19 mouse cellular contexts compared by ENCODE assay signal in the genomic region with DNA sequence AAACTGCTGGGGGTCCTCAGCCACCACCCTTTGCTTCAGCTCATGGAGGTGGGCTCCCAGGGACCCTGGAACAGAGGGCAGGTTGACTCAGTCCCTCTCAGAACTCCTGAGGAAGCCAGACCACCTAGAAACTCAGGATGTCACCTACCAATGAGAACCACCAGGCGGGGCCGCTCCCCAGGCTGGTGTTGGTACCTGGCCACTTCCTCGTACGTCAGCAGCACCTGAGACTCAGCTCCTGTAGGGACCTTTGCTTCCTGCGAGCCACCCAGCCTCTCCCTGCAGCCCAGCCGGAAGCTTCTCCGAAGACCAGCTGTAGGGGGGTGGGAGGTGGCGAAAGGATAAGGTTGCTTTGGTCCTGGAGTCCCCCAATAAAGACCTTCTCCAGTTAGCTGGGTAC. TPM values are rescaled to one million over a fixed set of nuclear protein-coding genes. Genes with fewer than 3 reads are reported as not detected.
"Had no signal": no experiment of that assay in that cellular context is flagged by ENCODE, and none has a peak within 500 bp of the region (broad histone marks: within the 10 kb centered on the region; RNA-seq: fewer than 3 reads in every experiment).

No protein-coding gene starts in this region.

- H3K4me1 ChIP-seq: megakaryocyte, embryonic 14.5 days; midbrain, embryonic 15.5 days had no signal

- ATAC-seq: liver, embryonic 12.5 days; midbrain, embryonic 15.5 days had no signal

- H3K4me2 ChIP-seq: limb, embryonic 15.5 days; liver, embryonic 12.5 days; lung, embryonic 14.5 days; midbrain, embryonic 11.5 days; midbrain, embryonic 15.5 days; neural tube, embryonic 12.5 days had no signal

- H3K27ac ChIP-seq: layer of hippocampus, adult 2 months; limb, embryonic 15.5 days; liver, embryonic 12.5 days; macrophage; midbrain, embryonic 15.5 days; neural tube, embryonic 12.5 days had no signal

- H3K36me3 ChIP-seq: liver, embryonic 12.5 days had no signal

- H3K4me3 ChIP-seq: layer of hippocampus, adult 2 months; limb, embryonic 15.5 days; liver, embryonic 12.5 days; megakaryocyte, embryonic 14.5 days; midbrain, embryonic 15.5 days; neural tube, embryonic 12.5 days had no signal

- H3K9me3 ChIP-seq: limb, embryonic 15.5 days; liver, embryonic 12.5 days; midbrain, embryonic 15.5 days; neural tube, embryonic 12.5 days had no signal

- H3K27me3 ChIP-seq: limb, embryonic 15.5 days; midbrain, embryonic 15.5 days; neural tube, embryonic 12.5 days had no signal

- H3K9ac ChIP-seq: limb, embryonic 15.5 days; liver, embryonic 12.5 days; lung, embryonic 14.5 days; midbrain, embryonic 15.5 days; neural tube, embryonic 12.5 days had no signal

- DNase-seq: kidney, postnatal 10 days; kidney, postnatal 4 days; left cerebral cortex, postnatal 4 days; retina, postnatal 1 day; right cerebral cortex, postnatal 4 days; spleen, adult 18-20 months; thymus, postnatal 36 days had no signal

RNA-seq across cellular contexts. Expression of a gene that starts 19.9 kb away (rescaled TPM):
- polyA plus RNA-seq: macrophage had no signal

RNA-seq across cellular contexts. Expression of a gene that starts 24.3 kb away (rescaled TPM):
- polyA plus RNA-seq: limb, embryonic 15.5 days; liver, embryonic 12.5 days; liver, embryonic 16.5 days; lung, embryonic 14.5 days; macrophage; midbrain, embryonic 11.5 days; midbrain, embryonic 15.5 days; neural tube, embryonic 12.5 days; stomach, embryonic 14.5 days; thymus, postnatal 0 days had no signal

RNA-seq across cellular contexts. Expression of a gene that starts 41.6 kb away (rescaled TPM):
- polyA plus RNA-seq: liver, embryonic 16.5 days; lung, embryonic 14.5 days; macrophage; midbrain, embryonic 11.5 days; midbrain, embryonic 15.5 days; stomach, embryonic 14.5 days had no signal
